Mouse (Mus musculus): ENCODE measurements around the gene Fbh1. TPM values are rescaled to one million over a fixed set of nuclear protein-coding genes. Genes with fewer than 3 reads are reported as not detected.
"Not testable (repeated sequence)": the region's sequence is repeated elsewhere in the genome, so short reads cannot be mapped to it uniquely, and the experiment has no call there.

The Fbh1 gene
- total and polyA plus RNA-seq, 3 experiments: 30.2 to 46.4 (median 35.2) TPM

GRCm38 (mm10) chr2:11710101-11710500 is 67.3 kb downstream of the Fbh1 start:
- Histone ChIP-seq H3K36me3 (replicated peaks in 1 of 2; ENCODE audit: control insufficient read depth in 1 of 2, insufficient read depth in 1 of 2, low read length in 1 of 2) (peaks cover 0 to 39% of the 10 kb centered on the region in 2 experiments), H3K4me1 (ENCODE audit: control insufficient read depth in 1 of 2, insufficient read depth in 2 of 2) (peaks cover 4 to 56% of the 10 kb centered on the region in 2 experiments; a peak in 3 of 4 replicates)
- H3K9ac ChIP-seq (ENCODE audit: insufficient read depth, low read depth); H3K4me3 ChIP-seq (replicated peaks in 1 of 3; ENCODE audit: low read depth in 2 of 3, low read length in 2 of 3, poor library complexity in 1 of 3); H3K27ac ChIP-seq (ENCODE audit: insufficient read depth, low read depth); dilution Hi-C loops (cut with MboI; ENCODE audit: extremely low pct_ligation_motif_present, extremely low pct_unique_long_range_greater_than_20kb, low sequenced_read_pairs); H3K4me2 ChIP-seq (ENCODE audit: insufficient read depth, low read depth, poor library complexity, severe bottlenecking); H3K27me3 ChIP-seq (replicated peaks); H3K9me3 ChIP-seq (replicated peaks; ENCODE audit: low read length); H3K79me2 ChIP-seq (replicated peaks; ENCODE audit: control insufficient read depth, extremely low read depth, insufficient read depth, poor library complexity, severe bottlenecking): not testable (repeated sequence)
- TF ChIP-seq RAD21 (IDR thresholded peaks at IDR 0.05; ENCODE audit: low read depth, low read length): peak; percentile 40
- TF ChIP-seq CTCF (conservative IDR thresholded peaks at IDR 0.05 in 1 of 2, IDR thresholded peaks at IDR 0.05 in 1 of 2; ENCODE audit: low read depth in 2 of 2, low read length in 2 of 2): peak; percentile 45 to 70
- TF ChIP-seq SMC3 (IDR thresholded peaks at IDR 0.05; ENCODE audit: low read depth, low read length): peak; percentile 68
- peak; percentile 62 for DNase-seq (ENCODE audit: extremely low read depth)
- in situ Hi-C loops (cut with MboI; ENCODE audit: low pct_ligation_motif_present, low pct_unique_long_range_greater_than_20kb, low sequenced_read_pairs): loop anchor here (25.0 kb wide), 1 partner anchor 373 kb away; no protein-coding TSS in a partner anchor

GRCm38 (mm10) chr2:11708538-11708937 is 68.8 kb downstream of the Fbh1 start:
- peaks cover 0 to 30% of the 10 kb centered on the region in 2 experiments for H3K36me3 ChIP-seq (replicated peaks in 1 of 2; ENCODE audit: control insufficient read depth in 1 of 2, insufficient read depth in 1 of 2, low read length in 1 of 2)
- H3K4me1 ChIP-seq (ENCODE audit: control insufficient read depth in 1 of 2, insufficient read depth in 2 of 2): peaks cover 4 to 50% of the 10 kb centered on the region in 2 experiments
- no peak overlapping the region for H3K27ac ChIP-seq (ENCODE audit: insufficient read depth, low read depth)
- in situ Hi-C loops (cut with MboI; ENCODE audit: low pct_ligation_motif_present, low pct_unique_long_range_greater_than_20kb, low sequenced_read_pairs) (loop anchor here (25.0 kb wide), 1 partner anchor 371 kb away; no protein-coding TSS in a partner anchor), dilution Hi-C loops (cut with MboI; ENCODE audit: extremely low pct_ligation_motif_present, extremely low pct_unique_long_range_greater_than_20kb, low sequenced_read_pairs) (no loop called here)
- no peak for DNase-seq (ENCODE audit: extremely low read depth)
- no peak for TF ChIP-seq HCFC1 (IDR thresholded peaks at IDR 0.05; ENCODE audit: low read depth, low read length)
- TF ChIP-seq MYC (IDR thresholded peaks at IDR 0.05; ENCODE audit: low read depth, low read length): no peak
- TF ChIP-seq KAT2A (IDR thresholded peaks at IDR 0.05; ENCODE audit: insufficient replicate concordance, low read length): no peak
- TF ChIP-seq CTCF (conservative IDR thresholded peaks at IDR 0.05 in 1 of 2, IDR thresholded peaks at IDR 0.05 in 1 of 2; ENCODE audit: low read depth in 2 of 2, low read length in 2 of 2): no peak
- TF ChIP-seq ZMIZ1 (IDR thresholded peaks at IDR 0.05; ENCODE audit: low read depth, low read length): no peak
- no peak for TF ChIP-seq CHD2 (IDR thresholded peaks at IDR 0.05; ENCODE audit: low read length)
- TF ChIP-seq RAD21 (IDR thresholded peaks at IDR 0.05; ENCODE audit: low read depth, low read length): no peak
- no peak for TF ChIP-seq MAZ (IDR thresholded peaks at IDR 0.05; ENCODE audit: low read depth, low read length)
- no peak for TF ChIP-seq ZKSCAN1 (IDR thresholded peaks at IDR 0.05; ENCODE audit: borderline replicate concordance, low read depth, low read length)
- TF ChIP-seq JUND (conservative IDR thresholded peaks at IDR 0.05; ENCODE audit: low read depth, low read length): no peak
- no peak for TF ChIP-seq EP300 (IDR thresholded peaks at IDR 0.05; ENCODE audit: low read length)
- TF ChIP-seq NELFE (IDR thresholded peaks at IDR 0.05; ENCODE audit: low read depth, low read length): no peak
- no peak for TF ChIP-seq JUN (IDR thresholded peaks at IDR 0.05; ENCODE audit: insufficient read depth, low read depth, low read length)
- no peak for TF ChIP-seq ETS1 (conservative IDR thresholded peaks at IDR 0.05; ENCODE audit: low read depth, low read length)
- TF ChIP-seq PAX5 (IDR thresholded peaks at IDR 0.05; ENCODE audit: low read length): no peak
- H3K4me3 ChIP-seq (replicated peaks in 1 of 3; ENCODE audit: low read depth in 2 of 3, low read length in 2 of 3, poor library complexity in 1 of 3): no peak overlapping the region
- H3K4me2 ChIP-seq (ENCODE audit: insufficient read depth, low read depth, poor library complexity, severe bottlenecking): no peak overlapping the region
- peaks cover 5% of the 10 kb centered on the region for H3K27me3 ChIP-seq (replicated peaks)
- H3K9me3 ChIP-seq (replicated peaks; ENCODE audit: low read length): no peaks in the 10 kb centered on the region
- no peak overlapping the region for H3K9ac ChIP-seq (ENCODE audit: insufficient read depth, low read depth)
- H3K79me2 ChIP-seq (replicated peaks; ENCODE audit: control insufficient read depth, extremely low read depth, insufficient read depth, poor library complexity, severe bottlenecking): peaks cover 5% of the 10 kb centered on the region

All from CH12.LX (cell line).